ENCODE assay signal across 24 mouse cellular contexts in genomic region chr4:99151434-99151833, GRCm38 (mm10). TPM values are rescaled to one million over a fixed set of nuclear protein-coding genes. Genes with fewer than 3 reads are reported as not detected.
DNase-seq lines count a peak whose midpoint lies in the region; ATAC-seq and TF ChIP-seq lines count a peak whose summit lies in the region.
"Had no signal": no experiment of that assay in that cellular context is flagged by ENCODE, and none has a peak within 500 bp of the region (broad histone marks: within the 10 kb centered on the region; RNA-seq: fewer than 3 reads in every experiment).

No protein-coding gene starts in this region.

- no peaks in the 10 kb centered on the region for H3K36me3 ChIP-seq in kidney, embryonic 16.5 days (ENCODE audit: insufficient read depth, low read length)
- H3K36me3 ChIP-seq in embryonic facial prominence, embryonic 10.5 days (replicated peaks): no peaks in the 10 kb centered on the region
- H3K36me3 ChIP-seq in limb, embryonic 12.5 days: no peaks in the 10 kb centered on the region
- H3K36me3 ChIP-seq: embryonic facial prominence, embryonic 15.5 days; hindbrain, embryonic 12.5 days; liver, embryonic 13.5 days; neural tube, embryonic 12.5 days had no signal

- no peak overlapping the region for H3K4me2 ChIP-seq in kidney, embryonic 16.5 days (replicated peaks; ENCODE audit: low read depth, low read length)
- H3K4me2 ChIP-seq in limb, embryonic 12.5 days: no peak overlapping the region
- H3K4me2 ChIP-seq: embryonic facial prominence, embryonic 15.5 days; hindbrain, embryonic 12.5 days; liver, embryonic 13.5 days; neural tube, embryonic 12.5 days had no signal

- no peak for DNase-seq in kidney, postnatal 14 days
- DNase-seq in embryonic facial prominence, embryonic 10.5 days (ENCODE audit: low spot score): no peak
- no peak for DNase-seq in layer of hippocampus, postnatal 10 days (ENCODE audit: low spot score in 2 of 2)
- no peak for DNase-seq in adrenal gland, postnatal 36 days
- no peak for DNase-seq in gastrocnemius, adult 18-20 months (ENCODE audit: low spot score)
- DNase-seq: adrenal gland, adult 8-10 months; cerebellum, adult 8-10 months; gastrocnemius, postnatal 25 days; heart, adult 2 months; liver, embryonic 13.5 days; lung, postnatal 10 days; midbrain, embryonic 14.5 days; right cerebral cortex, postnatal 14 days; spleen, adult 18-20 months; thymus, postnatal 25 days had no signal

- H3K9ac ChIP-seq in kidney, embryonic 16.5 days (replicated peaks; ENCODE audit: low read length): no peak overlapping the region
- H3K9ac ChIP-seq in limb, embryonic 12.5 days (replicated peaks): no peak overlapping the region
- H3K9ac ChIP-seq: embryonic facial prominence, embryonic 15.5 days; hindbrain, embryonic 12.5 days; liver, embryonic 13.5 days; neural tube, embryonic 12.5 days had no signal

- 78% methylated on average over 4 of the region's 4 CpGs for WGBS in kidney, embryonic 16.5 days
- 89% methylated on average over 4 of the region's 4 CpGs for WGBS in embryonic facial prominence, embryonic 10.5 days
- WGBS in limb, embryonic 12.5 days: 74% methylated on average over 4 of the region's 4 CpGs

- no peak for ATAC-seq in kidney, embryonic 16.5 days (ENCODE audit: low FRiP score, low TSS enrichment)
- ATAC-seq in limb, embryonic 12.5 days (ENCODE audit: insufficient number of reproducible peaks, insufficient read depth, low FRiP score, low TSS enrichment, low read depth): no peak
- ATAC-seq: forebrain, embryonic 16.5 days had no signal

- peaks cover 12% of the 10 kb centered on the region for H3K4me1 ChIP-seq in kidney, embryonic 16.5 days (ENCODE audit: insufficient read depth, low read length)
- H3K4me1 ChIP-seq in bone marrow macrophage, adult 2 months (ENCODE audit: control insufficient read depth, insufficient read depth, low read length): peaks cover 15% of the 10 kb centered on the region
- H3K4me1 ChIP-seq in embryonic facial prominence, embryonic 10.5 days: peaks cover 29% of the 10 kb centered on the region
- peaks cover 30% of the 10 kb centered on the region for H3K4me1 ChIP-seq in limb, embryonic 12.5 days (replicated peaks)
- H3K4me1 ChIP-seq: embryonic facial prominence, embryonic 15.5 days; neural tube, embryonic 12.5 days had no signal

- TF ChIP-seq POLR2A in bone marrow macrophage, adult 2 months (IDR thresholded peaks at IDR 0.05; ENCODE audit: borderline replicate concordance, low read depth, low read length): no peak

- no peak for TF ChIP-seq CTCF in bone marrow macrophage, adult 2 months (IDR thresholded peaks at IDR 0.05; ENCODE audit: low read depth, low read length)

- peak overlapping the region; percentile 61 for H3K27ac ChIP-seq in kidney, embryonic 16.5 days (ENCODE audit: low read length)
- peak overlapping the region; percentile 77 for H3K27ac ChIP-seq in bone marrow macrophage, adult 2 months (ENCODE audit: insufficient read depth, low read depth, low read length)
- 0 out of 2 replicates have a peak overlapping the region, but pooled peaks have one; percentile 14 for H3K27ac ChIP-seq in embryonic facial prominence, embryonic 10.5 days (replicated peaks)
- peak overlapping the region; percentile 74 for H3K27ac ChIP-seq in limb, embryonic 12.5 days
- H3K27ac ChIP-seq: embryonic facial prominence, embryonic 15.5 days; heart, adult 2 months; hindbrain, embryonic 12.5 days; left cerebral cortex, adult 2 months; liver, embryonic 13.5 days; neural tube, embryonic 12.5 days had no signal

- peaks cover 3% of the 10 kb centered on the region; the same call in 1 of the 2 replicates for H3K27me3 ChIP-seq in kidney, embryonic 16.5 days (ENCODE audit: insufficient read depth, low read length)
- peaks cover 27% of the 10 kb centered on the region for H3K27me3 ChIP-seq in embryonic facial prominence, embryonic 10.5 days (replicated peaks; ENCODE audit: low read depth, poor library complexity, severe bottlenecking)
- H3K27me3 ChIP-seq in limb, embryonic 12.5 days: no peaks in the 10 kb centered on the region
- H3K27me3 ChIP-seq: embryonic facial prominence, embryonic 15.5 days; hindbrain, embryonic 12.5 days; liver, embryonic 13.5 days; megakaryocyte, embryonic 14.5 days; neural tube, embryonic 12.5 days had no signal

- H3K4me3 ChIP-seq in kidney, embryonic 16.5 days (ENCODE audit: low read length): no peak overlapping the region
- no peak overlapping the region for H3K4me3 ChIP-seq in bone marrow macrophage, adult 2 months (ENCODE audit: insufficient read depth, low read length)
- H3K4me3 ChIP-seq in embryonic facial prominence, embryonic 10.5 days: no peak overlapping the region
- no peak overlapping the region for H3K4me3 ChIP-seq in limb, embryonic 12.5 days (replicated peaks)
- H3K4me3 ChIP-seq: embryonic facial prominence, embryonic 15.5 days; heart, adult 2 months; hindbrain, embryonic 12.5 days; left cerebral cortex, adult 2 months; liver, embryonic 13.5 days; megakaryocyte, embryonic 14.5 days; neural tube, embryonic 12.5 days had no signal

- 0 out of 2 replicates have a peak, but pooled peaks cover 3% of the 10 kb centered on the region for H3K9me3 ChIP-seq in kidney, embryonic 16.5 days (ENCODE audit: low read length)
- H3K9me3 ChIP-seq in embryonic facial prominence, embryonic 10.5 days: no peaks in the 10 kb centered on the region
- no peaks in the 10 kb centered on the region for H3K9me3 ChIP-seq in limb, embryonic 12.5 days
- H3K9me3 ChIP-seq: embryonic facial prominence, embryonic 15.5 days; liver, embryonic 13.5 days; neural tube, embryonic 12.5 days had no signal

RNA-seq across cellular contexts. Expression of gene Dock7, which starts 30.7 kb away (rescaled TPM):
- 50.3 and 63.0 TPM in 2 replicates for polyA plus RNA-seq in kidney, embryonic 16.5 days (2015; fragmentation: Nextera tagmentation; extraction: Ambion mirVana)
- polyA plus RNA-seq in bone marrow macrophage, adult 2 months (2012; ENCODE audit: insufficient read depth, insufficient read length, missing spikeins): 42.5 and 53.5 TPM in 2 replicates
- 81.8 and 82.1 TPM in 2 replicates for polyA plus RNA-seq in embryonic facial prominence, embryonic 10.5 days (2016; fragmentation: Nextera tagmentation; extraction: Ambion mirVana)
- polyA plus RNA-seq in limb, embryonic 12.5 days (2016; fragmentation: Nextera tagmentation; extraction: Ambion mirVana): 94.7 and 95.3 TPM in 2 replicates
- total RNA-seq in layer of hippocampus, postnatal 10 days (2021): 10 to 100 TPM; 50.1 to 53.4 TPM
- total RNA-seq in adrenal gland, postnatal 36 days (2021): 10 to 100 TPM; 37.3 to 67.4 TPM
- total RNA-seq in gastrocnemius, adult 18-20 months (2021): 1 to 10 TPM; 5.9 to 7.0 TPM

RNA-seq across cellular contexts. Expression of gene Atg4c, which starts 42.3 kb away (rescaled TPM):
- 16.3 and 16.6 TPM in 2 replicates for polyA plus RNA-seq in kidney, embryonic 16.5 days (2015; fragmentation: Nextera tagmentation; extraction: Ambion mirVana)
- 23.5 and 23.8 TPM in 2 replicates for polyA plus RNA-seq in bone marrow macrophage, adult 2 months (2012; ENCODE audit: insufficient read depth, insufficient read length, missing spikeins)
- 12.7 and 15.0 TPM in 2 replicates for polyA plus RNA-seq in embryonic facial prominence, embryonic 10.5 days (2016; fragmentation: Nextera tagmentation; extraction: Ambion mirVana)
- 20.5 and 20.8 TPM in 2 replicates for polyA plus RNA-seq in limb, embryonic 12.5 days (2016; fragmentation: Nextera tagmentation; extraction: Ambion mirVana)
- total RNA-seq in layer of hippocampus, postnatal 10 days (2021): 10 to 100 TPM; 28.2 to 28.3 TPM
- 10 to 100 TPM; 11.2 to 17.6 TPM for total RNA-seq in adrenal gland, postnatal 36 days (2021)
- total RNA-seq in gastrocnemius, adult 18-20 months (2021): 1 to 10 TPM; 5.6 to 7.2 TPM

Comparison
In these comparisons a context has a peak if more than half of its experiments do, and no peak if none do; other contexts are left out.
1. H3K27ac ChIP-seq: peak in every context shown above with its lines; median percentile 77 in bone marrow macrophage, adult 2 months; 74 in limb, embryonic 12.5 days; 61 in kidney, embryonic 16.5 days; 14 in embryonic facial prominence, embryonic 10.5 days.